Mouse (Mus musculus) thymus, adult 2 months (tissue): Measurements from ENCODE around the gene Maats1.

ENCODE experiments used
- CTCF ChIP-seq: fragments of 200-500 bp; IDR thresholded peaks from 2 replicates; pipeline ENCODE4 v1.5.1; 2012; ENCODE audit warnings: mild to moderate bottlenecking, control low read depth, low read length, moderate library complexity, borderline replicate concordance; ENCODE audit not compliant: control insufficient read depth, poor library complexity, insufficient read depth; ENCODE audit errors: extremely low read depth
- POLR2A ChIP-seq: fragments of 200-500 bp; IDR thresholded peaks from 2 replicates; pipeline ENCODE4 v1.6.1; 2012; ENCODE audit warnings: mild to moderate bottlenecking, low read length, control low read depth, moderate library complexity; ENCODE audit not compliant: control insufficient read depth, poor library complexity, insufficient read depth; ENCODE audit errors: extremely low read depth

DNA sequence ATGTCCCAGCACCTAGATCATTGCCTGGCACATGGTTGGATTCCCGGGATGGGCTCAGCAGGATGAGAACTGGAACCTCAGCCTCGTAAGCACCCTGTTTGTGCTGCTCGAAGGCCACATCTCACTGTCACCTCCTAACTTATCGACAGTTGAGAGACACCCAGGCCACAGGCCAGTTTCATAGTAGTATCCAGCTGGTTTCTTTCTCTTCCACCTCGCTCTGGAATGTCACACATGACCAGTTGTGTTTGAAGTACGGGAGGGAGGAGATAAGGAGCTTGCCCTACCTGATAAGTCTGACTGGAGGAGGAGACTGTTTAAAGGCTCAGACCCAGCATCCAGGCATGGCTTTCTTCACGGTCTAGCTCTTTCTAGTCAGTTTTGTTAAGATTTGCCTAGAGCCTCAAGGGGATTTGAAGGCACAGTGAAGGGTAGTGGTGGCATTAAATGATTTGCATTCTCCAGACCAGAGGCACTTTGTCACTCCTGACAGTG is 8.5 kb upstream of the Maats1 start:
- TF ChIP-seq POLR2A (no peak), CTCF (no peak)
